Mouse (Mus musculus) heart, embryonic 15.5 days (tissue): ENCODE results near the gene Zfp456. TPM values are rescaled to one million over a fixed set of nuclear protein-coding genes. Genes with fewer than 3 reads are reported as not detected.
"Not testable (repeated sequence)": the region's sequence is repeated elsewhere in the genome, so short reads cannot be mapped to it uniquely, and the experiment has no call there.

ENCODE experiments used
- ATAC-seq: fragments of 200-750 bp; cut with Nextera tagmentation; replicated peaks from 2 replicates; pipeline ENCODE4 v1.8.0; 2017; ENCODE audit warnings: low read depth, moderate TSS enrichment; ENCODE audit not compliant: insufficient number of reproducible peaks, insufficient read depth, low FRiP score
- H3K27ac ChIP-seq: fragments of 300-500 bp; sonication (generic); 2 replicates; pipeline ENCODE4 v1.5.1; 2015; ENCODE audit warnings: mild to moderate bottlenecking, inconsistent platforms
- H3K27me3 ChIP-seq: fragments of 300-500 bp; sonication (generic); 2 replicates; pipeline ENCODE4 v1.6.1; 2015; ENCODE audit warnings: inconsistent platforms
- H3K36me3 ChIP-seq: fragments of 300-500 bp; sonication (generic); 2 replicates; pipeline ENCODE4 v1.6.1; 2015; ENCODE audit warnings: mild to moderate bottlenecking, inconsistent platforms
- H3K4me1 ChIP-seq: fragments of 300-500 bp; sonication (generic); replicated peaks from 2 replicates; pipeline ENCODE4 v1.6.1; 2015; ENCODE audit warnings: inconsistent platforms
- H3K4me2 ChIP-seq: fragments of 300-500 bp; sonication (generic); 2 replicates; pipeline ENCODE4 v1.6.1; 2015; ENCODE audit warnings: inconsistent platforms, mild to moderate bottlenecking, moderate library complexity
- H3K4me3 ChIP-seq: fragments of 300-500 bp; sonication (generic); 2 replicates; pipeline ENCODE4 v1.5.1; 2015; ENCODE audit warnings: mild to moderate bottlenecking, inconsistent platforms
- H3K9ac ChIP-seq: fragments of 300-500 bp; sonication (generic); 2 replicates; pipeline ENCODE4 v1.6.1; 2015; ENCODE audit warnings: mild to moderate bottlenecking, inconsistent platforms
- H3K9me3 ChIP-seq: fragments of 300-500 bp; sonication (generic); replicated peaks from 2 replicates; pipeline ENCODE4 v1.6.1; 2016; ENCODE audit warnings: inconsistent platforms
- WGBS: fragments of 180-500 bp; shearing (Covaris S2); methylation state at CpG from one replicate; pipeline ENCODE4 v1.1.7; 2015; ENCODE audit warnings: mixed read lengths; 5-methylcytosine and 5-hydroxymethylcytosine counted together
- polyA plus RNA-seq: library from polyadenylated mRNA; unstranded; fragments of >200 nt; fragmentation: Nextera tagmentation; extraction: Ambion mirVana; gene quantifications from 2 replicates; pipeline ENCODE4 v1.2.1, GENCODE M21; 2015

The Zfp456 gene
- polyA plus RNA-seq, result 0.94 and 1.2 TPM in 2 replicates

GRCm38 (mm10) chr13:67375050-67375911 lies at the start of gene Zfp456, which contains the start of gene Gm28041:
Gene Zfp456, minus strand, starts transcription at chr13:67375810.
Gene Gm28041, minus strand, starts transcription at chr13:67375733.
- H3K4me3 ChIP-seq, result peak within 1 kb of the TSS; percentile 57
- peak within 1 kb of the TSS; percentile 61 for H3K4me2 ChIP-seq
- not testable (repeated sequence) for H3K9me3 ChIP-seq, H3K27ac ChIP-seq, H3K4me1 ChIP-seq, H3K27me3 ChIP-seq, H3K36me3 ChIP-seq
- peak within 1 kb of the TSS; percentile 46; the same call in 1 of the 2 replicates for H3K9ac ChIP-seq
- 12% methylated on average over 15 of the region's 15 CpGs for WGBS
- ATAC-seq, result peak; percentile 88

- not testable (repeated sequence) for H3K4me3 ChIP-seq, H3K36me3 ChIP-seq, H3K27ac ChIP-seq, H3K9me3 ChIP-seq, H3K27me3 ChIP-seq, H3K4me1 ChIP-seq, H3K9ac ChIP-seq, ATAC-seq, H3K4me2 ChIP-seq
- 70% methylated on average over 2 of the region's 2 CpGs for WGBS
Observed at GRCm38 (mm10) chr13:67422532-67422931, 46.9 kb upstream of the Zfp456 start.

GRCm38 (mm10) chr13:67421207-67421857 lies 45.7 kb upstream of the Zfp456 start, which contains the start of gene Zfp459:
Gene Zfp459, minus strand, starts transcription at chr13:67421418.
- H3K27ac ChIP-seq, result no peak within 1 kb of the TSS
- no peaks in the 10 kb centered on the region for H3K36me3 ChIP-seq
- H3K4me1 ChIP-seq, result peaks cover 7% of the 10 kb centered on the region; the same call in 1 of the 2 replicates
- ATAC-seq, result no peak
- H3K9ac ChIP-seq, result peak within 1 kb of the TSS; percentile 38
- no peaks in the 10 kb centered on the region for H3K9me3 ChIP-seq
- peaks cover 2% of the 10 kb centered on the region; the same call in 1 of the 2 replicates for H3K27me3 ChIP-seq
- WGBS, result under 1% methylated on average over 22 of the region's 22 CpGs
- peak within 1 kb of the TSS; percentile 57 for H3K4me3 ChIP-seq
- peak within 1 kb of the TSS; percentile 81 for H3K4me2 ChIP-seq

- peaks cover 2% of the 10 kb centered on the region; the same call in 1 of the 2 replicates for H3K27me3 ChIP-seq
- WGBS, result 33% methylated on average over 11 of the region's 11 CpGs
- no peaks in the 10 kb centered on the region for H3K9me3 ChIP-seq
- peak overlapping the region; percentile 57 for H3K4me3 ChIP-seq
- H3K4me1 ChIP-seq, result peaks cover 7% of the 10 kb centered on the region; the same call in 1 of the 2 replicates
- no peak overlapping the region for H3K27ac ChIP-seq
- H3K36me3 ChIP-seq, result no peaks in the 10 kb centered on the region
- ATAC-seq, result no peak
- H3K4me2 ChIP-seq, result peak overlapping the region; percentile 81
- H3K9ac ChIP-seq, result peak overlapping the region; percentile 38
Observed at GRCm38 (mm10) chr13:67420558-67421206, 45.1 kb upstream of the Zfp456 start.

- no peak overlapping the region for H3K27ac ChIP-seq
- no peak overlapping the region for H3K9ac ChIP-seq
- no peaks in the 10 kb centered on the region for H3K9me3 ChIP-seq
- peaks cover 2% of the 10 kb centered on the region; the same call in 1 of the 2 replicates for H3K27me3 ChIP-seq
- 85% methylated on average over 3 of the region's 3 CpGs for WGBS
- no peak overlapping the region for H3K4me2 ChIP-seq
- peaks cover 7% of the 10 kb centered on the region; the same call in 1 of the 2 replicates for H3K4me1 ChIP-seq
- no peak overlapping the region for H3K4me3 ChIP-seq
- H3K36me3 ChIP-seq, result no peaks in the 10 kb centered on the region
- no peak for ATAC-seq
Observed at GRCm38 (mm10) chr13:67416811-67417210, 41.2 kb upstream of the Zfp456 start.

GRCm38 (mm10) chr13:67415759-67416158 lies 40.1 kb upstream of the Zfp456 start:
- Histone ChIP-seq H3K9me3 (no peaks in the 10 kb centered on the region), H3K4me3 (no peak overlapping the region), H3K27me3 (peaks cover 2% of the 10 kb centered on the region; the same call in 1 of the 2 replicates), H3K27ac (no peak overlapping the region), H3K4me2 (no peak overlapping the region), H3K4me1 (peaks cover 1% of the 10 kb centered on the region; the same call in 1 of the 2 replicates), H3K36me3 (no peaks in the 10 kb centered on the region), H3K9ac (no peak overlapping the region)
- WGBS, result 85% methylated on average over 6 of the region's 6 CpGs
- ATAC-seq, result no peak

- H3K4me1 ChIP-seq, ATAC-seq, H3K27me3 ChIP-seq, H3K4me2 ChIP-seq, H3K9ac ChIP-seq, H3K27ac ChIP-seq, H3K4me3 ChIP-seq, H3K36me3 ChIP-seq, H3K9me3 ChIP-seq: not testable (repeated sequence)
- WGBS, result 64% methylated on average over 3 of the region's 3 CpGs
Observed at GRCm38 (mm10) chr13:67413634-67414033, 38.0 kb upstream of the Zfp456 start.

GRCm38 (mm10) chr13:67399183-67399903 lies 23.7 kb upstream of the Zfp456 start, which contains the start of gene Zfp429:
Gene Zfp429, minus strand, starts transcription at chr13:67399819.
- 5% methylated on average over 16 of the region's 16 CpGs for WGBS
- H3K27ac ChIP-seq, result peak within 1 kb of the TSS; percentile 62; the same call in 1 of the 2 replicates
- H3K9me3 ChIP-seq, result not testable (repeated sequence)

GRCm38 (mm10) chr13:67376255-67376654 lies 645 bp upstream of the Zfp456 start:
- H3K9me3 ChIP-seq, H3K9ac ChIP-seq, H3K4me1 ChIP-seq, H3K4me3 ChIP-seq, H3K36me3 ChIP-seq, H3K4me2 ChIP-seq, ATAC-seq, H3K27ac ChIP-seq, H3K27me3 ChIP-seq: not testable (repeated sequence)
- WGBS, result 74% methylated on average over 3 of the region's 3 CpGs

More at GRCm38 (mm10) chr13:67399183-67399903, 23.7 kb upstream of the Zfp456 start, which contains the start of gene Zfp429:
- not testable (repeated sequence) for H3K27me3 ChIP-seq, H3K4me1 ChIP-seq, H3K36me3 ChIP-seq
- Histone ChIP-seq H3K9ac (peak within 1 kb of the TSS; percentile 67), H3K4me2 (peak within 1 kb of the TSS; percentile 62), H3K4me3 (peak within 1 kb of the TSS; percentile 76)
- peak; percentile 91 for ATAC-seq

GRCm38 (mm10) chr13:67360131-67360744 lies 15.4 kb downstream of the Zfp456 start, which contains the start of the genes Gm28044 and Zfp953:
Gene Gm28044, minus strand, starts transcription at chr13:67360536.
Gene Zfp953, minus strand, starts transcription at chr13:67360605.
- peaks cover 8% of the 10 kb centered on the region for H3K4me1 ChIP-seq
- H3K36me3 ChIP-seq, result no peaks in the 10 kb centered on the region
- peak within 1 kb of the TSS; percentile 79 for H3K27ac ChIP-seq
- no peaks in the 10 kb centered on the region for H3K27me3 ChIP-seq
- peak within 1 kb of the TSS; percentile 74 for H3K4me2 ChIP-seq
- H3K9ac ChIP-seq, result peak within 1 kb of the TSS; percentile 72
- peak within 1 kb of the TSS; percentile 83 for H3K4me3 ChIP-seq
- peak; percentile 79 for ATAC-seq
- H3K9me3 ChIP-seq, result no peaks in the 10 kb centered on the region
- WGBS, result under 1% methylated on average over 15 of the region's 15 CpGs
